ENCODE assay signal across 10 mouse cellular contexts in genomic region chr6:100564516-100564915, GRCm38 (mm10).
DNase-seq lines count a peak whose midpoint lies in the region; ATAC-seq and TF ChIP-seq lines count a peak whose summit lies in the region.
"Had no signal": no experiment of that assay in that cellular context is flagged by ENCODE, and none has a peak within 500 bp of the region (broad histone marks: within the 10 kb centered on the region; RNA-seq: fewer than 3 reads in every experiment).

No protein-coding gene starts in this region.

- TF ChIP-seq CTCF in forebrain, postnatal 0 days (IDR thresholded peaks at IDR 0.05; ENCODE audit: low read depth), result no peak
- no peak for TF ChIP-seq CTCF in lung, embryonic 14.5 days (IDR thresholded peaks at IDR 0.05; ENCODE audit: low read depth)
- TF ChIP-seq CTCF in brain, embryonic 14.5 days (IDR thresholded peaks at IDR 0.05; ENCODE audit: borderline replicate concordance, extremely low read depth, insufficient read depth, insufficient read length), result no peak

- ATAC-seq in forebrain, postnatal 0 days, result no peak
- ATAC-seq in forebrain, embryonic 11.5 days (replicated peaks; ENCODE audit: low FRiP score), result no peak
- no peak for ATAC-seq in lung, embryonic 14.5 days (ENCODE audit: insufficient read depth)
- no peak for ATAC-seq in limb, embryonic 13.5 days (ENCODE audit: low FRiP score, low read depth)

- H3K9me3 ChIP-seq in forebrain, postnatal 0 days (ENCODE audit: low read length), result no peaks in the 10 kb centered on the region
- H3K9me3 ChIP-seq in forebrain, embryonic 11.5 days (ENCODE audit: control insufficient read depth, low read length), result no peaks in the 10 kb centered on the region
- no peaks in the 10 kb centered on the region for H3K9me3 ChIP-seq in lung, embryonic 14.5 days (ENCODE audit: low read depth, low read length)
- no peaks in the 10 kb centered on the region for H3K9me3 ChIP-seq in limb, embryonic 13.5 days
- H3K9me3 ChIP-seq: heart, embryonic 10.5 days; stomach, embryonic 15.5 days had no signal

- peak; percentile 23 for DNase-seq in forebrain, postnatal 0 days
- no peak for DNase-seq in forebrain, embryonic 11.5 days (ENCODE audit: low spot score)
- peak; percentile 35 for DNase-seq in lung, embryonic 14.5 days
- no peak for DNase-seq in lung, postnatal 10 days
- peak; percentile 83 for DNase-seq in brain, embryonic 14.5 days (ENCODE audit: low read depth)
- no peak for DNase-seq in adrenal gland, postnatal 25 days

- 15% methylated on average over 4 of the region's 4 CpGs for WGBS in forebrain, postnatal 0 days
- WGBS in forebrain, embryonic 11.5 days, result 21% methylated on average over 4 of the region's 4 CpGs
- WGBS in lung, embryonic 14.5 days, result 32% methylated on average over 4 of the region's 4 CpGs
- 37% methylated on average over 4 of the region's 4 CpGs for WGBS in limb, embryonic 13.5 days

- H3K27ac ChIP-seq in forebrain, postnatal 0 days (ENCODE audit: low read depth, low read length), result no peak overlapping the region
- H3K27ac ChIP-seq in forebrain, embryonic 11.5 days (ENCODE audit: low read depth, low read length), result no peak overlapping the region
- H3K27ac ChIP-seq in lung, embryonic 14.5 days (ENCODE audit: low read depth), result no peak overlapping the region
- no peak overlapping the region for H3K27ac ChIP-seq in limb, embryonic 13.5 days
- H3K27ac ChIP-seq: gastrocnemius, adult 2 months; stomach, embryonic 15.5 days had no signal

- peaks cover 14% of the 10 kb centered on the region; the same call in 1 of the 2 replicates for H3K4me1 ChIP-seq in forebrain, postnatal 0 days (ENCODE audit: insufficient read depth)
- no peaks in the 10 kb centered on the region; the same call in 1 of the 2 replicates for H3K4me1 ChIP-seq in forebrain, embryonic 11.5 days (replicated peaks; ENCODE audit: control insufficient read depth, insufficient read depth, low read length)
- H3K4me1 ChIP-seq in lung, embryonic 14.5 days (ENCODE audit: insufficient read depth), result peaks cover 3% of the 10 kb centered on the region; the same call in 1 of the 2 replicates
- peaks cover 46% of the 10 kb centered on the region for H3K4me1 ChIP-seq in limb, embryonic 13.5 days

- H3K9ac ChIP-seq in forebrain, postnatal 0 days, result no peak overlapping the region
- no peak overlapping the region for H3K9ac ChIP-seq in forebrain, embryonic 11.5 days (ENCODE audit: low read length)
- no peak overlapping the region for H3K9ac ChIP-seq in lung, embryonic 14.5 days
- H3K9ac ChIP-seq in limb, embryonic 13.5 days, result no peak overlapping the region
- H3K9ac ChIP-seq: stomach, embryonic 15.5 days had no signal

- no peaks in the 10 kb centered on the region for H3K36me3 ChIP-seq in forebrain, postnatal 0 days (ENCODE audit: insufficient read depth)
- no peaks in the 10 kb centered on the region for H3K36me3 ChIP-seq in forebrain, embryonic 11.5 days (ENCODE audit: control insufficient read depth, insufficient read depth, low read length)
- no peaks in the 10 kb centered on the region for H3K36me3 ChIP-seq in lung, embryonic 14.5 days (ENCODE audit: insufficient read depth)
- no peaks in the 10 kb centered on the region for H3K36me3 ChIP-seq in limb, embryonic 13.5 days
- H3K36me3 ChIP-seq: heart, embryonic 10.5 days; stomach, embryonic 15.5 days had no signal

- H3K4me2 ChIP-seq in forebrain, postnatal 0 days (ENCODE audit: low read depth), result no peak overlapping the region
- H3K4me2 ChIP-seq in forebrain, embryonic 11.5 days (ENCODE audit: low read depth, low read length, severe bottlenecking), result no peak overlapping the region
- H3K4me2 ChIP-seq in lung, embryonic 14.5 days, result no peak overlapping the region
- H3K4me2 ChIP-seq in limb, embryonic 13.5 days (replicated peaks), result peak overlapping the region; percentile 99; the same call in 1 of the 2 replicates

- no peak for TF ChIP-seq POLR2A in brain, embryonic 14.5 days (IDR thresholded peaks at IDR 0.05; ENCODE audit: borderline replicate concordance, extremely low read depth, insufficient read depth, insufficient read length, poor library complexity, severe bottlenecking)

- no peaks in the 10 kb centered on the region for H3K27me3 ChIP-seq in forebrain, postnatal 0 days (ENCODE audit: insufficient read depth, low read length)
- H3K27me3 ChIP-seq in forebrain, embryonic 11.5 days (ENCODE audit: control insufficient read depth, insufficient read depth, low read length), result 0 out of 2 replicates have a peak, but pooled peaks cover 2% of the 10 kb centered on the region
- H3K27me3 ChIP-seq in lung, embryonic 14.5 days (ENCODE audit: insufficient read depth, low read length), result peaks cover 27% of the 10 kb centered on the region
- H3K27me3 ChIP-seq in limb, embryonic 13.5 days, result peaks cover 78% of the 10 kb centered on the region

- H3K4me3 ChIP-seq in forebrain, postnatal 0 days (ENCODE audit: low read depth, low read length), result no peak overlapping the region
- no peak overlapping the region for H3K4me3 ChIP-seq in forebrain, embryonic 11.5 days (ENCODE audit: low read depth, low read length)
- H3K4me3 ChIP-seq in lung, embryonic 14.5 days (ENCODE audit: low read depth, low read length), result no peak overlapping the region
- no peak overlapping the region for H3K4me3 ChIP-seq in limb, embryonic 13.5 days

Comparison
In these comparisons a context has a peak if more than half of its experiments do, and no peak if none do; other contexts are left out.
1. DNase-seq: peak in forebrain, postnatal 0 days (single experiment), lung, embryonic 14.5 days (single experiment) and brain, embryonic 14.5 days (single experiment); none in forebrain, embryonic 11.5 days (single experiment), lung, postnatal 10 days (single experiment) and adrenal gland, postnatal 25 days (single experiment).